Mouse (Mus musculus): ENCODE results near the gene Plod1. TPM values are rescaled to one million over a fixed set of nuclear protein-coding genes. Genes with fewer than 3 reads are reported as not detected.

Plod1 gene
- polyA plus RNA-seq, 1 experiment from 2014 or later: 30.7 TPM

- no peak overlapping the region for H3K4me3 ChIP-seq (ENCODE audit: low read depth, low read length)
- no peaks in the 10 kb centered on the region for H3K36me3 ChIP-seq (ENCODE audit: control insufficient read depth, insufficient read depth)
- ATAC-seq (ENCODE audit: low read depth): no peak
- H3K9me3 ChIP-seq (replicated peaks; ENCODE audit: control insufficient read depth, low read length): no peaks in the 10 kb centered on the region
- no peak overlapping the region for H3K27ac ChIP-seq (ENCODE audit: low read length)
- no peak overlapping the region for H3K4me2 ChIP-seq (ENCODE audit: low read depth, low read length)
- H3K4me1 ChIP-seq (ENCODE audit: control insufficient read depth, low read depth, low read length): no peaks in the 10 kb centered on the region
- no peaks in the 10 kb centered on the region for H3K27me3 ChIP-seq (ENCODE audit: control insufficient read depth, insufficient read depth, low read depth, low read length)
- no peak overlapping the region for H3K9ac ChIP-seq (ENCODE audit: low read depth, low read length)
- WGBS (ENCODE audit: insufficient replicate concordance): 73% methylated on average over 15 of the region's 15 CpGs
These were observed 27.1 kb upstream of the Plod1 start for GRCm38 (mm10) chr4:147963623-147964022.

GRCm38 (mm10) chr4:147962781-147963180 lies 26.2 kb upstream of the Plod1 start:
- H3K4me1 ChIP-seq (ENCODE audit: control insufficient read depth, low read depth, low read length): no peaks in the 10 kb centered on the region
- ATAC-seq (ENCODE audit: low read depth): no peak
- H3K9ac ChIP-seq (ENCODE audit: low read depth, low read length): no peak overlapping the region
- WGBS (ENCODE audit: insufficient replicate concordance): 41% methylated on average over 6 of the region's 6 CpGs
- no peaks in the 10 kb centered on the region for H3K36me3 ChIP-seq (ENCODE audit: control insufficient read depth, insufficient read depth)
- no peaks in the 10 kb centered on the region for H3K27me3 ChIP-seq (ENCODE audit: control insufficient read depth, insufficient read depth, low read depth, low read length)
- H3K4me2 ChIP-seq (ENCODE audit: low read depth, low read length): no peak overlapping the region
- H3K27ac ChIP-seq (ENCODE audit: low read length): no peak overlapping the region
- no peaks in the 10 kb centered on the region for H3K9me3 ChIP-seq (replicated peaks; ENCODE audit: control insufficient read depth, low read length)
- H3K4me3 ChIP-seq (ENCODE audit: low read depth, low read length): no peak overlapping the region

GRCm38 (mm10) chr4:147959881-147960831 lies 23.6 kb upstream of the Plod1 start:
- ATAC-seq (ENCODE audit: low read depth): peak; percentile 55; the same call in 1 of the 2 replicates

GRCm38 (mm10) chr4:147957141-147957540 lies 20.6 kb upstream of the Plod1 start:
- H3K9ac ChIP-seq (ENCODE audit: low read depth, low read length): no peak overlapping the region
- no peaks in the 10 kb centered on the region for H3K4me1 ChIP-seq (ENCODE audit: control insufficient read depth, low read depth, low read length)
- no peak overlapping the region for H3K27ac ChIP-seq (ENCODE audit: low read length)
- no peaks in the 10 kb centered on the region for H3K9me3 ChIP-seq (replicated peaks; ENCODE audit: control insufficient read depth, low read length)
- WGBS (ENCODE audit: insufficient replicate concordance): 30% methylated on average over 11 of the region's 11 CpGs
- H3K27me3 ChIP-seq (ENCODE audit: control insufficient read depth, insufficient read depth, low read depth, low read length): no peaks in the 10 kb centered on the region
- H3K36me3 ChIP-seq (ENCODE audit: control insufficient read depth, insufficient read depth): no peaks in the 10 kb centered on the region
- H3K4me2 ChIP-seq (ENCODE audit: low read depth, low read length): no peak overlapping the region
- no peak for ATAC-seq (ENCODE audit: low read depth)
- H3K4me3 ChIP-seq (ENCODE audit: low read depth, low read length): no peak overlapping the region

More at GRCm38 (mm10) chr4:147959881-147960831, 23.6 kb upstream of the Plod1 start:
- Histone ChIP-seq H3K4me1 (ENCODE audit: control insufficient read depth, low read depth, low read length) (no peaks in the 10 kb centered on the region), H3K9me3 (replicated peaks; ENCODE audit: control insufficient read depth, low read length) (no peaks in the 10 kb centered on the region), H3K27ac (ENCODE audit: low read length) (no peak overlapping the region), H3K27me3 (ENCODE audit: control insufficient read depth, insufficient read depth, low read depth, low read length) (no peaks in the 10 kb centered on the region), H3K4me2 (ENCODE audit: low read depth, low read length) (no peak overlapping the region), H3K9ac (ENCODE audit: low read depth, low read length) (no peak overlapping the region), H3K4me3 (ENCODE audit: low read depth, low read length) (no peak overlapping the region), H3K36me3 (ENCODE audit: control insufficient read depth, insufficient read depth) (no peaks in the 10 kb centered on the region)
- 25% methylated on average over 6 of the region's 6 CpGs for WGBS (ENCODE audit: insufficient replicate concordance)

GRCm38 (mm10) chr4:147953590-147953989 lies 17.0 kb upstream of the Plod1 start:
- Histone ChIP-seq H3K9me3 (replicated peaks; ENCODE audit: control insufficient read depth, low read length) (no peaks in the 10 kb centered on the region), H3K36me3 (ENCODE audit: control insufficient read depth, insufficient read depth) (no peaks in the 10 kb centered on the region), H3K9ac (ENCODE audit: low read depth, low read length) (no peak overlapping the region), H3K4me1 (ENCODE audit: control insufficient read depth, low read depth, low read length) (no peaks in the 10 kb centered on the region), H3K27ac (ENCODE audit: low read length) (no peak overlapping the region), H3K4me3 (ENCODE audit: low read depth, low read length) (no peak overlapping the region), H3K27me3 (ENCODE audit: control insufficient read depth, insufficient read depth, low read depth, low read length) (no peaks in the 10 kb centered on the region), H3K4me2 (ENCODE audit: low read depth, low read length) (no peak overlapping the region)
- no peak for ATAC-seq (ENCODE audit: low read depth)
- 10% methylated on average over 4 of the region's 4 CpGs for WGBS (ENCODE audit: insufficient replicate concordance)

GRCm38 (mm10) chr4:147947511-147947910 lies 10.9 kb upstream of the Plod1 start:
- H3K36me3 ChIP-seq (ENCODE audit: control insufficient read depth, insufficient read depth): peaks cover 33% of the 10 kb centered on the region
- H3K4me2 ChIP-seq (ENCODE audit: low read depth, low read length): no peak overlapping the region
- H3K9me3 ChIP-seq (replicated peaks; ENCODE audit: control insufficient read depth, low read length): no peaks in the 10 kb centered on the region
- no peak overlapping the region for H3K4me3 ChIP-seq (ENCODE audit: low read depth, low read length)
- no peak overlapping the region for H3K9ac ChIP-seq (ENCODE audit: low read depth, low read length)
- no peak for ATAC-seq (ENCODE audit: low read depth)
- H3K27me3 ChIP-seq (ENCODE audit: control insufficient read depth, insufficient read depth, low read depth, low read length): no peaks in the 10 kb centered on the region
- H3K27ac ChIP-seq (ENCODE audit: low read length): no peak overlapping the region
- WGBS (ENCODE audit: insufficient replicate concordance): 42% methylated on average over 2 of the region's 2 CpGs
- H3K4me1 ChIP-seq (ENCODE audit: control insufficient read depth, low read depth, low read length): peaks cover 7% of the 10 kb centered on the region

GRCm38 (mm10) chr4:147943005-147943404 lies 6.4 kb upstream of the Plod1 start:
- H3K27me3 ChIP-seq (ENCODE audit: control insufficient read depth, insufficient read depth, low read depth, low read length): no peaks in the 10 kb centered on the region
- ATAC-seq (ENCODE audit: low read depth): no peak
- H3K4me1 ChIP-seq (ENCODE audit: control insufficient read depth, low read depth, low read length): peaks cover 26% of the 10 kb centered on the region
- WGBS (ENCODE audit: insufficient replicate concordance): 93% methylated on average over 1 of the region's 1 CpGs
- H3K9me3 ChIP-seq (replicated peaks; ENCODE audit: control insufficient read depth, low read length): no peaks in the 10 kb centered on the region
- no peak overlapping the region for H3K27ac ChIP-seq (ENCODE audit: low read length)
- peaks cover 33% of the 10 kb centered on the region for H3K36me3 ChIP-seq (ENCODE audit: control insufficient read depth, insufficient read depth)
- H3K4me3 ChIP-seq (ENCODE audit: low read depth, low read length): peak overlapping the region; percentile 3; the same call in 1 of the 2 replicates
- H3K9ac ChIP-seq (ENCODE audit: low read depth, low read length): no peak overlapping the region
- H3K4me2 ChIP-seq (ENCODE audit: low read depth, low read length): peak overlapping the region; percentile 98

- 6% methylated on average over 78 of the region's 88 CpGs for WGBS (ENCODE audit: insufficient replicate concordance)
- H3K4me3 ChIP-seq (ENCODE audit: low read depth, low read length): peak overlapping the region; percentile 90
- peak; percentile 64 for ATAC-seq (ENCODE audit: low read depth)
- H3K9me3 ChIP-seq (replicated peaks; ENCODE audit: control insufficient read depth, low read length): no peaks in the 10 kb centered on the region
- H3K9ac ChIP-seq (ENCODE audit: low read depth, low read length): peak overlapping the region; percentile 89
- no peaks in the 10 kb centered on the region for H3K27me3 ChIP-seq (ENCODE audit: control insufficient read depth, insufficient read depth, low read depth, low read length)
- H3K4me2 ChIP-seq (ENCODE audit: low read depth, low read length): peak overlapping the region; percentile 98
- peak overlapping the region; percentile 79 for H3K27ac ChIP-seq (ENCODE audit: low read length)
- peaks cover 26% of the 10 kb centered on the region for H3K4me1 ChIP-seq (ENCODE audit: control insufficient read depth, low read depth, low read length)
- H3K36me3 ChIP-seq (ENCODE audit: control insufficient read depth, insufficient read depth): peaks cover 22% of the 10 kb centered on the region
These were observed 4.8 kb upstream of the Plod1 start for GRCm38 (mm10) chr4:147941045-147942020.
